Mouse (Mus musculus): ENCODE data around the gene Dab2ip. TPM values are rescaled to one million over a fixed set of nuclear protein-coding genes. Genes with fewer than 3 reads are reported as not detected.

Dab2ip gene
- total and polyA plus RNA-seq, 2 experiments: 4.1 to 8.4 TPM

DNA sequence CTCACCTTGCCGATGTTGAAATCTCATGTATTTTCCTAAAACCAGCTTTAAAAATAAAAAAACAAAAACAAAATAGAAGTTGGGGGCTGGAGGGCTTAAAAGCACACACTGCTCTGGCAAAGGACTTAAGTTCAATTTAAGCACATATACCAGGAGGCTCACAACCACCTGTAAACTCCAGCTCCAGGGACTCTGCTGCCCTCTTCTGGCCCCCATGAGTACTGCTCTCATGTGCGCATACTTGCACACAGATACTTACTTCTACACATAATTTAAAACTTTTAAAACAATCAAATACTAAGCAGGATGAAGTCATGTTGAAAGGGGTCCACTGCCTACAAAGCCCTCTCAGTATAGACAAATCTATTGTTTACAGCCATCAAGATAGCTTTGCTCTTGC, 176.9 kb downstream of the Dab2ip start:
- H3K27ac ChIP-seq (replicated peaks; ENCODE audit: insufficient read depth, low read depth, low read length): no peak overlapping the region
- TF ChIP-seq POLR2A (IDR thresholded peaks at IDR 0.05; ENCODE audit: extremely low read depth, insufficient read depth, low read length) (no peak), CTCF (IDR thresholded peaks at IDR 0.05; ENCODE audit: low read depth, low read length) (peak; percentile 54; the same call in 1 of the 2 replicates)
- no peak overlapping the region for H3K4me3 ChIP-seq (ENCODE audit: insufficient read depth, low read depth, low read length)
- H3K4me1 ChIP-seq (ENCODE audit: control insufficient read depth, insufficient read depth, low read length): no peaks in the 10 kb centered on the region
- H3K27me3 ChIP-seq (ENCODE audit: control insufficient read depth, insufficient read depth, low read length): no peaks in the 10 kb centered on the region
- DNase-seq (ENCODE audit: extremely low read depth, low read depth, low spot score): no peak
- no peaks in the 10 kb centered on the region for H3K79me2 ChIP-seq (ENCODE audit: control insufficient read depth, insufficient read depth, low read length)
- WGBS: 98% methylated on average over 2 of the region's 2 CpGs
- H3K9ac ChIP-seq (ENCODE audit: low read depth, low read length): no peak overlapping the region
- H3K36me3 ChIP-seq (ENCODE audit: control insufficient read depth, insufficient read depth, low read length): no peaks in the 10 kb centered on the region

DNA sequence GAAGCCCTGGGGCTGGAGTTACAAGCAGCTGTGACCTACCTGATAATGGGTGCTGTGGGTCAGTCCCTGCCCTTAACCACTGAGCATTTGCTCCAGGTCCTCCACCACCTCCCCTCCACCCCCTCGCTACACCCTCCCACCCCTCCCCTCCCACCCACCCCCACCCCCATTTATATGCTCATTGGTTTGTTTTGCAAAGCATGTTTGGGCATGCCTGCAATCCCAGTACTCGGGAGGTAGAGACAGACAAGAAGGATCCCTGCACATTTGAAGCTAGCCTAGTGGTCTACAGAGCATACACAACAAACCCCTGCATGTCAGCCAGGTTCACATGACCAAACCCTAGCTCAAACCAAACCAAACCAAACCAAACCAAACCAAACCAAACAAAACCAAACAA, 178.0 kb downstream of the Dab2ip start:
- H3K79me2 ChIP-seq (ENCODE audit: control insufficient read depth, insufficient read depth, low read length): no peaks in the 10 kb centered on the region
- no peaks in the 10 kb centered on the region for H3K36me3 ChIP-seq (ENCODE audit: control insufficient read depth, insufficient read depth, low read length)
- DNase-seq (ENCODE audit: extremely low read depth, low read depth, low spot score): no peak
- no peak overlapping the region for H3K9ac ChIP-seq (ENCODE audit: low read depth, low read length)
- H3K27ac ChIP-seq (replicated peaks; ENCODE audit: insufficient read depth, low read depth, low read length): no peak overlapping the region
- TF ChIP-seq POLR2A (IDR thresholded peaks at IDR 0.05; ENCODE audit: extremely low read depth, insufficient read depth, low read length) (no peak), CTCF (IDR thresholded peaks at IDR 0.05; ENCODE audit: low read depth, low read length) (no peak)
- no peak overlapping the region for H3K4me3 ChIP-seq (ENCODE audit: insufficient read depth, low read depth, low read length)
- WGBS: 84% methylated on average over 2 of the region's 2 CpGs
- no peaks in the 10 kb centered on the region for H3K4me1 ChIP-seq (ENCODE audit: control insufficient read depth, insufficient read depth, low read length)
- H3K27me3 ChIP-seq (ENCODE audit: control insufficient read depth, insufficient read depth, low read length): no peaks in the 10 kb centered on the region

DNA sequence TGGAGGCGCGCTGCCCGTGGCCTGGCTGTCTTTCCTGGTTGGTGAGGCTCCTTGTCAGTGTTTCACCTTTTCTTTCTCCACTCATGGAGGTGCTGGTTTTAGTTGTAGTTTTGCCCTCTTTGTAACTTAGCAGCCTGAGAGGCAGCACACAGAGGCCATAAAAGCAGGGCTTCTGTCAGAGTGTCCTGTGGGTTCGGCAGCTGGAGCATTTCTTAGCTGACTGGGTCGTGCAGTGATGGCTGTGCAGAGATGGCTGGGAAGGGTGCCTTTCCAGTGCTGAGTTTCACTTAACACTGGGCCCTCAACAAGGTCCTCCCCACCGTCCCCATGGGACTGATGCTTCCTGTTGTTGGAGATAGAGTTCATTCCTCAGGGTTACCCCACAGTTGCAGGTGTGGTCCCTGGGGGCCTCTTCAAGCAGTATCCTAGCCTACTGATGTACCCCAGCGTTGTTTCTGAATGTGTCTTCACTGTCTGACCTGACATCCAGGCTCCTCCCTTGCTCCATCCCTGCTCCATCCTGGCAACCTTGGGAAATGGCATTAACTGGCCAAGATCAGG, 179.5 kb downstream of the Dab2ip start:
- Histone ChIP-seq H3K79me2 (ENCODE audit: control insufficient read depth, insufficient read depth, low read length) (no peaks in the 10 kb centered on the region), H3K27ac (replicated peaks; ENCODE audit: insufficient read depth, low read depth, low read length) (no peak overlapping the region), H3K4me3 (ENCODE audit: insufficient read depth, low read depth, low read length) (no peak overlapping the region), H3K27me3 (ENCODE audit: control insufficient read depth, insufficient read depth, low read length) (no peaks in the 10 kb centered on the region), H3K36me3 (ENCODE audit: control insufficient read depth, insufficient read depth, low read length) (no peaks in the 10 kb centered on the region), H3K9ac (ENCODE audit: low read depth, low read length) (no peak overlapping the region), H3K4me1 (ENCODE audit: control insufficient read depth, insufficient read depth, low read length) (no peaks in the 10 kb centered on the region)
- TF ChIP-seq CTCF (IDR thresholded peaks at IDR 0.05; ENCODE audit: low read depth, low read length): no peak
- TF ChIP-seq POLR2A (IDR thresholded peaks at IDR 0.05; ENCODE audit: extremely low read depth, insufficient read depth, low read length): no peak
- no peak for DNase-seq (ENCODE audit: extremely low read depth, low read depth, low spot score)
- 89% methylated on average over 7 of the region's 7 CpGs for WGBS

- H3K36me3 ChIP-seq (ENCODE audit: control insufficient read depth, insufficient read depth, low read length): no peaks in the 10 kb centered on the region
- H3K4me3 ChIP-seq (ENCODE audit: insufficient read depth, low read depth, low read length): no peak overlapping the region
- TF ChIP-seq CTCF (IDR thresholded peaks at IDR 0.05; ENCODE audit: low read depth, low read length): no peak
- TF ChIP-seq POLR2A (IDR thresholded peaks at IDR 0.05; ENCODE audit: extremely low read depth, insufficient read depth, low read length): no peak
- no peak for DNase-seq (ENCODE audit: extremely low read depth, low read depth, low spot score)
- no peaks in the 10 kb centered on the region for H3K79me2 ChIP-seq (ENCODE audit: control insufficient read depth, insufficient read depth, low read length)
- no peak overlapping the region for H3K27ac ChIP-seq (replicated peaks; ENCODE audit: insufficient read depth, low read depth, low read length)
- WGBS: 79% methylated on average over 13 of the region's 13 CpGs
- no peaks in the 10 kb centered on the region for H3K27me3 ChIP-seq (ENCODE audit: control insufficient read depth, insufficient read depth, low read length)
- H3K4me1 ChIP-seq (ENCODE audit: control insufficient read depth, insufficient read depth, low read length): no peaks in the 10 kb centered on the region
- no peak overlapping the region for H3K9ac ChIP-seq (ENCODE audit: low read depth, low read length)
Observed at GRCm38 (mm10) chr2:35739669-35740254, 181.7 kb downstream of the Dab2ip start.

- Histone ChIP-seq H3K79me2 (ENCODE audit: control insufficient read depth, insufficient read depth, low read length) (no peaks in the 10 kb centered on the region), H3K9ac (ENCODE audit: low read depth, low read length) (no peak overlapping the region), H3K4me3 (ENCODE audit: insufficient read depth, low read depth, low read length) (no peak overlapping the region), H3K27me3 (ENCODE audit: control insufficient read depth, insufficient read depth, low read length) (no peaks in the 10 kb centered on the region), H3K27ac (replicated peaks; ENCODE audit: insufficient read depth, low read depth, low read length) (no peak overlapping the region), H3K36me3 (ENCODE audit: control insufficient read depth, insufficient read depth, low read length) (no peaks in the 10 kb centered on the region), H3K4me1 (ENCODE audit: control insufficient read depth, insufficient read depth, low read length) (no peaks in the 10 kb centered on the region)
- 92% methylated on average over 10 of the region's 10 CpGs for WGBS
- DNase-seq (ENCODE audit: extremely low read depth, low read depth, low spot score): no peak
- no peak for TF ChIP-seq POLR2A (IDR thresholded peaks at IDR 0.05; ENCODE audit: extremely low read depth, insufficient read depth, low read length)
- TF ChIP-seq CTCF (IDR thresholded peaks at IDR 0.05; ENCODE audit: low read depth, low read length): no peak
Observed at GRCm38 (mm10) chr2:35745876-35746275, 187.8 kb downstream of the Dab2ip start.

DNA sequence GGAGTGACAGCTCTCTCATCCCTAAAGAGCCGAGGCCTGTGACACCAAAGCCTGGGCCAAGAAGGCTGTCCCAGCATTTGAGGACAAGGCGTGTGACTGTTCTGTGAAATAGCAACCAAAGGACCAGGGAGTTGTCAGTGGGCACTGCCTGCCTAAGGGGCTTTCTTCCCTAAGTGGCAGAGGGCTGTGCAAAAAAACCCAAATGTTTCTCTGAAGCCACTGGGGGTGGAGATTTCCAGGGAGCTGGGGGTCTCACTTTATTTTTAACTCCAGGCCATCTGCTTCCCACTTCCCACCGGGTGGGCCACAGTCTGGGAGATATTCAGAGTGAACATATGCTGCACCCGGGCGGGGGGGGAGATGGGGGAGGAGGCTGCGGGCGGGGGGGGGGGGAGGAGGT, 188.6 kb downstream of the Dab2ip start:
- Histone ChIP-seq H3K27me3 (ENCODE audit: control insufficient read depth, insufficient read depth, low read length) (no peaks in the 10 kb centered on the region), H3K4me3 (ENCODE audit: insufficient read depth, low read depth, low read length) (no peak overlapping the region)

More for the DNA sequence above, 188.6 kb downstream of the Dab2ip start:
- Histone ChIP-seq H3K27ac (replicated peaks; ENCODE audit: insufficient read depth, low read depth, low read length) (no peak overlapping the region), H3K9ac (ENCODE audit: low read depth, low read length) (no peak overlapping the region), H3K4me1 (ENCODE audit: control insufficient read depth, insufficient read depth, low read length) (no peaks in the 10 kb centered on the region), H3K79me2 (ENCODE audit: control insufficient read depth, insufficient read depth, low read length) (no peaks in the 10 kb centered on the region), H3K36me3 (ENCODE audit: control insufficient read depth, insufficient read depth, low read length) (no peaks in the 10 kb centered on the region)
- no peak for TF ChIP-seq POLR2A (IDR thresholded peaks at IDR 0.05; ENCODE audit: extremely low read depth, insufficient read depth, low read length)
- TF ChIP-seq CTCF (IDR thresholded peaks at IDR 0.05; ENCODE audit: low read depth, low read length): no peak
- DNase-seq (ENCODE audit: extremely low read depth, low read depth, low spot score): no peak
- 68% methylated on average over 7 of the region's 7 CpGs for whole genome bisulfite sequencing

Measured in liver, adult 2 months (tissue).